Mouse (Mus musculus) heart, embryonic 14.5 days (tissue): ENCODE results near the gene Rps25. TPM values are rescaled to one million over a fixed set of nuclear protein-coding genes. Genes with fewer than 3 reads are reported as not detected.
"Not testable (repeated sequence)": the region's sequence is repeated elsewhere in the genome, so short reads cannot be mapped to it uniquely, and the experiment has no call there.

Source experiments
- ATAC-seq: fragments of 200-750 bp; cut with Nextera tagmentation; 2 replicates; pipeline ENCODE4 v1.8.0; 2017; ENCODE audit warnings: low read depth, moderate TSS enrichment; ENCODE audit not compliant: insufficient number of reproducible peaks, insufficient read depth, low FRiP score
- H3K27ac ChIP-seq, 2 experiments: fragments of 200-500 bp in 1 of 2; fragments of 300-500 bp in 1 of 2; sonication (generic) in 1 of 2; replicated peaks in 1 of 2; 2 replicates each; pipeline ENCODE4 v1.5.1; 2012 to 2014; ENCODE audit warnings: low read depth in 2 of 2, low read length in 2 of 2, control low read depth in 1 of 2, mild to moderate bottlenecking in 1 of 2, mixed read lengths in 1 of 2; ENCODE audit not compliant: control insufficient read depth in 1 of 2, insufficient read depth in 1 of 2
- H3K27me3 ChIP-seq: fragments of 300-500 bp; sonication (generic); 2 replicates; pipeline ENCODE4 v1.6.1; 2014; ENCODE audit warnings: mild to moderate bottlenecking, low read length, control low read depth; ENCODE audit not compliant: control insufficient read depth, insufficient read depth
- H3K36me3 ChIP-seq: fragments of 300-500 bp; sonication (generic); 2 replicates; pipeline ENCODE4 v1.6.1; 2014; ENCODE audit warnings: mild to moderate bottlenecking, control low read depth, low read length, mixed read lengths; ENCODE audit not compliant: control insufficient read depth, insufficient read depth
- H3K4me1 ChIP-seq, 2 experiments: fragments of 200-500 bp in 1 of 2; fragments of 300-500 bp in 1 of 2; sonication (generic) in 1 of 2; 2 replicates each; pipeline ENCODE4 v1.6.1; 2012 to 2014; ENCODE audit warnings: low read length in 2 of 2, control low read depth in 1 of 2, mixed read lengths in 1 of 2; ENCODE audit not compliant: control insufficient read depth in 2 of 2, insufficient read depth in 2 of 2
- H3K4me2 ChIP-seq: fragments of 300-500 bp; sonication (generic); 2 replicates; pipeline ENCODE4 v1.6.1; 2014; ENCODE audit warnings: mild to moderate bottlenecking, low read length
- H3K4me3 ChIP-seq, 2 experiments: fragments of 200-500 bp in 1 of 2; fragments of 300-500 bp in 1 of 2; sonication (generic) in 1 of 2; 2 replicates each; pipeline ENCODE4 v1.5.1; 2012 to 2014; ENCODE audit warnings: low read length in 2 of 2, mild to moderate bottlenecking in 2 of 2, control low read depth in 1 of 2, low read depth in 1 of 2, moderate library complexity in 1 of 2; ENCODE audit not compliant: control insufficient read depth in 1 of 2, insufficient read depth in 1 of 2
- H3K9ac ChIP-seq: fragments of 300-500 bp; sonication (generic); 2 replicates; pipeline ENCODE4 v1.6.1; 2014; ENCODE audit warnings: mild to moderate bottlenecking, low read length
- H3K9me3 ChIP-seq: fragments of 300-500 bp; sonication (generic); 2 replicates; pipeline ENCODE4 v1.6.1; 2016; ENCODE audit warnings: low read length, control low read depth; ENCODE audit not compliant: control insufficient read depth
- WGBS: fragments of 180-500 bp; shearing (Covaris S2); extraction: QIAGEN DNeasy Blood & Tissue Kit; methylation state at CpG from one replicate; pipeline ENCODE4 v1.1.7; 2014; 5-methylcytosine and 5-hydroxymethylcytosine counted together
- polyA plus RNA-seq: library from polyadenylated mRNA; unstranded; fragments of >200 nt; fragmentation: Nextera tagmentation; extraction: Ambion mirVana; gene quantifications from 2 replicates; pipeline ENCODE4 v1.2.1, GENCODE M21; 2014

The Rps25 gene
- polyA plus RNA-seq, 1 experiment from 2014 or later, result 1,617 TPM

DNA sequence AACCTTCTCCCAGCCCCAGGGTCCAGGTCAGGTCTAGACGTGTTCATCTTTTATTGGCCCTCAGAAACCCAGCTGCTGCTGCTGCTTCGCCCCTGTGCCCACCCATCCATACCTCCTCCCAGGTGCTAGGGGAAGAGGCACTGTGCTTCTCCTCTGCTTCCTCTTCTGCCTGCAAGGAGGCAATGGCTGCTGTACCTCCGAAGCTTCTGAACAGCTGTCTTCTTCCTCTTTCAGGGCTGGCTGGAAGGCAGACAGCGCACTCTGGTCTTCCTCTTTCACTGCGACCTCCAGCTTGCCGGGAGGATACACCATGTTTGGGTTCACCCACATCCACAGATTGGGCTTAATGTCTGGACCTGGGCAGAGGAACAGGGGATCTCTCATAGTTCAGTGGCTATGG is 28.8 kb downstream of the Rps25 start:
- no peaks in the 10 kb centered on the region for H3K27me3 ChIP-seq
- H3K36me3 ChIP-seq, result no peaks in the 10 kb centered on the region
- no peak for ATAC-seq
- H3K4me1 ChIP-seq, result no peaks in the 10 kb centered on the region
- no peaks in the 10 kb centered on the region for H3K9me3 ChIP-seq
- H3K27ac ChIP-seq, result no peak overlapping the region
- H3K9ac ChIP-seq, result no peak overlapping the region
- H3K4me2 ChIP-seq, result no peak overlapping the region
- H3K4me3 ChIP-seq, result no peak overlapping the region
- WGBS, result 83% methylated on average over 6 of the region's 6 CpGs

DNA sequence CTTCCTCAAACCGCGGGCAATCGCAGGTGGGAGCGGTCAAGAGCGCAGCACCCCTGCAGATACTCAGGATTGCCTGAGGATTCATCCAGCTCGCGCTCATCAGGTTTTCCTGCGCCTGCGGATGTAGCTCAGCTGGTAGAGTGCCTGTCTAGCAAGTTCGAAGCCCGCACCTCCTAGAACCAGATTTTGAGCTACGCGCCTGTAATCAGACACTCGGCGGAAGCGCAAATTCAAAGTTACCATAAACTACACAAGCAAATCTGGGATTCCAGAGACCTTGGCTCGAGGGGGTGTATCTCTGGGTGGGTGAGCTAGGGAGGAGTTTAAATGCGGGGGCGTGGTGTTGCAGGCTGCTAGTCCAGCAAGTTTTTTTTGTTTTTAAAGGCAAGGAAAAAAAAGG is 34.0 kb downstream of the Rps25 start, which contains the start of gene Foxr1:
Gene Foxr1, minus strand, starts transcription at position 176 of the 400 bp plus-strand sequence.
- Histone ChIP-seq H3K9me3 (no peaks in the 10 kb centered on the region), H3K36me3 (no peaks in the 10 kb centered on the region), H3K27ac (no peak within 1 kb of the TSS), H3K4me3 (no peak within 1 kb of the TSS), H3K9ac (no peak within 1 kb of the TSS), H3K4me2 (no peak within 1 kb of the TSS), H3K4me1 (no peaks in the 10 kb centered on the region), H3K27me3 (no peaks in the 10 kb centered on the region)
- WGBS, result 59% methylated on average over 19 of the region's 19 CpGs
- no peak for ATAC-seq

DNA sequence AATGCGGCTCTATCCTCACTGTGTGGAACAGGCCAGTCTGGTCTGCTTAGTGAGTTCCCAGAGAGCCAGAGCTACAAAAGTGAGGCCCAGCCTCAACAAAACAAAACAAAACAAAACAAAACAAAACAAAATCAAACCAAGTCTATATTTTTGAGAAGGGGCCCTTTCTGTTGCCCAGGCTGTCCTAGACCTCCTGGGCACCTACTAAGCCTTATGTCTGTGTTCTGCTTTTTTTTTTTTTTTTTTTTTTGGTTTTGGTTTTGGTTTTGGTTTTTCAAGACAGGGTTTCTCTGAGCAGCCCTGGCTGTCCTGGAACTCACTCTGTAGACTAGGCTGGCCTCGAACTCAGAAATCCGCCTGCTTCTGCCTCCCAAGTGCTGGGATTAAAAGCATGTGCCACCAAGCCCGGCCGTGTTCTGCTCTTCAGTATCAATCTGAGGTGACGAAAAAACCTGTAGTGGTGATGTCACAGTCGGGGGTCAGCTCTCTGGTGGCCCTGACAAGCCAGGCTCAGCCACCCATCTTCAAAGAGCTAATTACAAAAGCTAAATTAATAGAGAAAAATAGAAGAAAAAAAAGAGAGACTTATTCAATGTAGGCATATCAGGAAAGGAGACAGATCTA is 37.6 kb downstream of the Rps25 start:
- H3K4me1 ChIP-seq, H3K27ac ChIP-seq, H3K9ac ChIP-seq, H3K36me3 ChIP-seq, H3K9me3 ChIP-seq, H3K4me3 ChIP-seq, H3K4me2 ChIP-seq, ATAC-seq, H3K27me3 ChIP-seq: not testable (repeated sequence)
- 76% methylated on average over 7 of the region's 7 CpGs for WGBS

DNA sequence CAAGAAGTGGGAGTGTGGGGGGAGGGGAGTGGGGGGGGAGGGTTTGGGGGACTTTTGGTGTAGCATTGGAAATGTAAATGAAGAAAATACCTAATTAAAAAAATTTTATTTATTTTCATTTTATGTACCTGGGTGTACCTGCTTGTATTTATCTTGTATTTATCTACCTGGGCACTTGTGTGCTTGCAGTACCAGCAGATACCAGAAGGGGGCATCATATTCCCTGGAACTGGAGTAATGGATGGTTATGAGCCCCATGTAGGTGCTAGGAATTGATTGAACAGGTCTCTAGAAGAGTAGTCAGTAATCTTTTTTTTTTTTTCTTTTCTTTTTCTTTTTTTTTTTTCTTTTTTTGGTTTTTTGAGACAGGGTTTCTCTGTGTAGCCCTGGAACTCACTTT is 43.4 kb downstream of the Rps25 start:
- Histone ChIP-seq H3K4me2 (no peak overlapping the region), H3K4me3 (no peak overlapping the region), H3K27ac (no peak overlapping the region), H3K9me3 (no peaks in the 10 kb centered on the region), H3K4me1 (no peaks in the 10 kb centered on the region), H3K27me3 (peaks cover 12% of the 10 kb centered on the region), H3K36me3 (no peaks in the 10 kb centered on the region), H3K9ac (no peak overlapping the region)
- no peak for ATAC-seq

DNA sequence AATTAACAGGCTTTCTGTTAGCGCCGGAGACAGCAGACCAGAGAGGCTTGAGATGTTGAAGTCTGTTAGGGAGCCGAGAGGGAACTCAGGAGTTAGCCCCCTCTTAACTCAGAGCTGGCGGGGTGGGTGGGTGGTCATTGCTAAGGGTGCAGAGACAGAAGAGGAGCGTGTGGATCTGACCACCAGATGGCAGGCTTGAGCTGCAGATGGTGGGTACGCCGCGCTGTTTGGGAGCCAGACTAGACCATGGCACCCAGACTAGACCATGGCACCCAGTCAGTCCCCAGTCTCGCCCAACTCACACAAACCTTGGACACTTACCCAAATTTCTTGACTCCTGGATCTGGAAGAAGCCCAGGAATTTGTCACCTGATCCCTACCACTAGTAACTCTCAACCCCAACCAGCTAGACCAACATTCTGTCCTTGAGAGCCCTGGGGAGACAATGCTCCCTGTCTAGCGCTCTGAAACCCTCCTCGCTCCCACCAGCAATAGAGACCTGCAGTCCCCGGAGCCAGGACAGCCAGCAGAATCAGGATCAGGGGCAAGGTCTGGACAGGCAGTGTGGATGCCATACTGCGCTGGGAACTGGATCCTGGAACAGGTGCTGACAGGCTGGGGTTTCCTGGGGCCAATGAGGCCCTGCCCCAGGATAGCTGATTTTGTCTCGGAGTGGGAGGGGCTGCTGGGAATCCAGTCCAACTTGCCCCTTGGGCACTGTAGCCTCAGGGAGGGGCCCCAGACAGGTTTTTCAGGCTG is 47.4 kb downstream of the Rps25 start:
- Histone ChIP-seq H3K9me3 (no peaks in the 10 kb centered on the region), H3K4me2 (no peak overlapping the region), H3K36me3 (no peaks in the 10 kb centered on the region), H3K4me1 (no peaks in the 10 kb centered on the region), H3K9ac (no peak overlapping the region), H3K27me3 (peaks cover 29% of the 10 kb centered on the region), H3K4me3 (no peak overlapping the region), H3K27ac (no peak overlapping the region)
- 4% methylated on average over 14 of the region's 14 CpGs for WGBS
- ATAC-seq, result peak; percentile 54; the same call in 1 of the 2 replicates

DNA sequence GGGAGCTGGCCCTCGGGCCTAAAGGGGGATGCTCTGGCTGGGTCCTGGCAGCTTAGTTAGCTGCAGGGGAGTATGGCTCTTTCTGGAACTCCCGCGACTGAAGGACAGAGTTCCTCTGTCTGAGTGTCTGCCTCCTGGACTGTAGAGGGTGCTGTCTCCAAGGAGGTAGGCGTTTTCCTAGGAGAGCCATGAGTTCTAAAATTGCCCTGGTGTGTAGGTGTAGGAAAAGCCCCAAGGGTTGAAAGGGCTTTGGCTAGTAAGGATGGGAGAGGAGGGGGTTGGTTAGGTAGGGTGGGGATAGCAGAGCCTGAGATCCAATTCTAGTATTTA is 47.9 kb downstream of the Rps25 start, which contains the start of gene Upk2:
Gene Upk2, minus strand, starts transcription at position 86 of the 330 bp plus-strand sequence.
- no peak within 1 kb of the TSS for H3K4me2 ChIP-seq
- no peaks in the 10 kb centered on the region for H3K36me3 ChIP-seq
- no peak for ATAC-seq
- H3K27ac ChIP-seq, result no peak within 1 kb of the TSS
- WGBS, result 17% methylated on average over 4 of the region's 4 CpGs
- peaks cover 29% of the 10 kb centered on the region for H3K27me3 ChIP-seq
- no peak within 1 kb of the TSS for H3K4me3 ChIP-seq
- no peak within 1 kb of the TSS for H3K9ac ChIP-seq
- no peaks in the 10 kb centered on the region for H3K9me3 ChIP-seq
- H3K4me1 ChIP-seq, result no peaks in the 10 kb centered on the region

DNA sequence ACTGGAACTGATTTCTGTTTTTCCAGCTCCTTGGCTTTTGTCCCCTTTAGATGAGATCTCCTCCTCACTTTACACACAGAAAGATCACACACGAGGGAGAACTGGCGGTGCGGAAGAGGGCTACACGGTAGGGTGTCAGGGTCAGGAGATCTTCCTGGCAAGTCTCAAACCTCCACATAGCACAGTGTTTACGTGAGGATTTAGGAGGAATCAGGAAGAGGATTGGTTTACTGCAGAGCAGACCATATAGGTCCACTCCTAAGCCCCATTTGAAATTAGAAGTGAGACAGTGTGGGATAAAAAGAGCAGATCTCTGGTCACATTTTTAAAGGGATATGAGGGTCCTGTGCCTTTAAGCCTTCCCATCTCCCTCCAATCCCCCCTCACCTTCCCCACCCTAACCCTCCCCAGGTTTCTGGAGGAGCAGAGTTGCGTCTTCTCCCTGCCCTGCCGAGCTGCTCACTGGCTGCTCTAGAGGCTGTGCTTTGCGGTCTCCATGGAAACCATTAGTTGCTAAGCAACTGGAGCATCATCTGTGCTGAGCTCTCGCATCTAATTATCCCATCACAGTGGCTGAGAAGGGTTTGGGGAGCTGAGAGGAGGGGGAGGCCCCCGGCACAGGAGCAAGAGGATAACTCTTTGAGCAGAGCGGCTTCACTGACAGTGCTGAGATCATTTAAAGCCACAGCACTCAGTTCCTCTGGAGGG is 50.2 kb downstream of the Rps25 start:
- no peaks in the 10 kb centered on the region for H3K36me3 ChIP-seq
- no peak overlapping the region for H3K27ac ChIP-seq
- H3K9ac ChIP-seq, result no peak overlapping the region
- ATAC-seq, result no peak
- no peaks in the 10 kb centered on the region for H3K4me1 ChIP-seq
- H3K4me3 ChIP-seq, result no peak overlapping the region
- no peaks in the 10 kb centered on the region for H3K9me3 ChIP-seq
- 11% methylated on average over 11 of the region's 11 CpGs for WGBS
- H3K27me3 ChIP-seq, result peaks cover 29% of the 10 kb centered on the region
- no peak overlapping the region for H3K4me2 ChIP-seq
